Mouse (Mus musculus) liver, adult 2 months (tissue): ENCODE results near the gene Gm39566. TPM values are rescaled to one million over a fixed set of nuclear protein-coding genes. Genes with fewer than 3 reads are reported as not detected.

Experiments used
- DNase-seq: peaks from one replicate; pipeline ENCODE4 v3.0.0-alpha.2; 2011; ENCODE audit warnings: low read depth, low spot score; ENCODE audit errors: extremely low read depth
- H3K27ac ChIP-seq: fragments of 200-500 bp; replicated peaks from 2 replicates; pipeline ENCODE4 v1.5.1; 2012; ENCODE audit warnings: low read depth, mild to moderate bottlenecking, control low read depth, inconsistent platforms, low read length; ENCODE audit not compliant: insufficient read depth
- H3K27me3 ChIP-seq: fragments of 200-500 bp; 2 replicates; pipeline ENCODE4 v1.6.1; 2012; ENCODE audit warnings: mild to moderate bottlenecking, moderate library complexity, low read length, inconsistent platforms; ENCODE audit not compliant: control insufficient read depth, insufficient read depth
- H3K36me3 ChIP-seq: fragments of 200-500 bp; 2 replicates; pipeline ENCODE4 v1.6.1; 2012; ENCODE audit warnings: low read length, inconsistent platforms; ENCODE audit not compliant: control insufficient read depth, insufficient read depth
- H3K4me1 ChIP-seq: fragments of 200-500 bp; 2 replicates; pipeline ENCODE4 v1.6.1; 2011; ENCODE audit warnings: low read length; ENCODE audit not compliant: control insufficient read depth, insufficient read depth
- H3K4me3 ChIP-seq: fragments of 200-500 bp; 2 replicates; pipeline ENCODE4 v1.5.1; 2011; ENCODE audit warnings: low read depth, mild to moderate bottlenecking, control low read depth, low read length, moderate library complexity; ENCODE audit not compliant: insufficient read depth
- H3K79me2 ChIP-seq: fragments of 200-500 bp; 2 replicates; pipeline ENCODE4 v1.6.1; 2012; ENCODE audit warnings: inconsistent platforms, mild to moderate bottlenecking, low read length, moderate library complexity; ENCODE audit not compliant: control insufficient read depth, insufficient read depth
- H3K9ac ChIP-seq: fragments of 200-500 bp; 2 replicates; pipeline ENCODE4 v1.6.1; 2012; ENCODE audit warnings: low read depth, mild to moderate bottlenecking, control low read depth, inconsistent platforms, low read length
- CTCF ChIP-seq: fragments of 200-500 bp; IDR thresholded peaks from 2 replicates; pipeline ENCODE4 v1.5.1; 2011; ENCODE audit warnings: low read depth, low read length, control low read depth
- POLR2A ChIP-seq: fragments of 200-500 bp; IDR thresholded peaks from 2 replicates; pipeline ENCODE4 v1.6.1; 2011; ENCODE audit warnings: low read length, control low read depth; ENCODE audit not compliant: insufficient read depth; ENCODE audit errors: extremely low read depth
- WGBS: fragments of 180-500 bp; shearing (Covaris S2); methylation state at CpG from one replicate; pipeline ENCODE4 v1.1.7; 2018; 5-methylcytosine and 5-hydroxymethylcytosine counted together
- polyA plus RNA-seq: library from polyadenylated mRNA; depleted of rRNA; stranded (reverse); fragments of >200 nt; gene quantifications from 2 replicates; pipeline ENCODE4 v1.2.3, GENCODE M21; 2012
- total RNA-seq: library from RNA; depleted of rRNA; stranded (reverse); fragments of >200 nt; gene quantifications from 2 replicates; pipeline ENCODE4 v1.2.3, GENCODE M21; 2014

The Gm39566 gene
- total and polyA plus RNA-seq, 2 experiments, result not detected

GRCm38 (mm10) chr11:69835966-69836335 is 20.9 kb upstream of the Gm39566 start:
- Histone ChIP-seq H3K4me1 (peaks cover 2% of the 10 kb centered on the region), H3K27me3 (0 out of 2 replicates have a peak, but pooled peaks cover 3% of the 10 kb centered on the region), H3K27ac (no peak overlapping the region), H3K79me2 (no peaks in the 10 kb centered on the region), H3K36me3 (no peaks in the 10 kb centered on the region), H3K4me3 (no peak overlapping the region), H3K9ac (no peak overlapping the region)
- DNase-seq, result no peak
- TF ChIP-seq CTCF (no peak), POLR2A (no peak)
- WGBS, result 34% methylated on average over 4 of the region's 4 CpGs

GRCm38 (mm10) chr11:69835326-69835965 is 20.3 kb upstream of the Gm39566 start:
- no peak overlapping the region for H3K4me3 ChIP-seq
- no peak for TF ChIP-seq POLR2A
- TF ChIP-seq CTCF, result no peak
- H3K79me2 ChIP-seq, result no peaks in the 10 kb centered on the region
- peaks cover 2% of the 10 kb centered on the region for H3K4me1 ChIP-seq
- H3K9ac ChIP-seq, result no peak overlapping the region
- no peak overlapping the region for H3K27ac ChIP-seq
- H3K27me3 ChIP-seq, result 0 out of 2 replicates have a peak, but pooled peaks cover 3% of the 10 kb centered on the region
- WGBS, result 64% methylated on average over 9 of the region's 9 CpGs
- DNase-seq, result no peak
- no peaks in the 10 kb centered on the region for H3K36me3 ChIP-seq

GRCm38 (mm10) chr11:69834001-69834549 is 19.0 kb upstream of the Gm39566 start:
- TF ChIP-seq POLR2A (no peak), CTCF (no peak)
- Histone ChIP-seq H3K27me3 (0 out of 2 replicates have a peak, but pooled peaks cover 3% of the 10 kb centered on the region), H3K4me1 (no peaks in the 10 kb centered on the region), H3K4me3 (no peak overlapping the region), H3K79me2 (no peaks in the 10 kb centered on the region), H3K27ac (no peak overlapping the region), H3K36me3 (no peaks in the 10 kb centered on the region), H3K9ac (no peak overlapping the region)
- no peak for DNase-seq
- WGBS, result 33% methylated on average over 45 of the region's 48 CpGs

- 0 out of 2 replicates have a peak, but pooled peaks cover 3% of the 10 kb centered on the region for H3K27me3 ChIP-seq
- no peak overlapping the region for H3K4me3 ChIP-seq
- no peak for TF ChIP-seq POLR2A
- no peak overlapping the region for H3K27ac ChIP-seq
- H3K9ac ChIP-seq, result no peak overlapping the region
- H3K4me1 ChIP-seq, result no peaks in the 10 kb centered on the region
- no peaks in the 10 kb centered on the region for H3K79me2 ChIP-seq
- H3K36me3 ChIP-seq, result no peaks in the 10 kb centered on the region
- no peak for DNase-seq
- WGBS, result 72% methylated on average over 8 of the region's 8 CpGs
Measured at GRCm38 (mm10) chr11:69833554-69833953, 18.5 kb upstream of the Gm39566 start.

- DNase-seq, result no peak
Measured at GRCm38 (mm10) chr11:69828832-69829231, 13.7 kb upstream of the Gm39566 start.

GRCm38 (mm10) chr11:69823456-69823855 is 8.4 kb upstream of the Gm39566 start:
- Histone ChIP-seq H3K9ac (no peak overlapping the region), H3K36me3 (no peaks in the 10 kb centered on the region), H3K4me1 (no peaks in the 10 kb centered on the region), H3K27me3 (0 out of 2 replicates have a peak, but pooled peaks cover 2% of the 10 kb centered on the region), H3K4me3 (no peak overlapping the region), H3K27ac (no peak overlapping the region), H3K79me2 (no peaks in the 10 kb centered on the region)
- WGBS, result 79% methylated on average over 2 of the region's 2 CpGs
- TF ChIP-seq POLR2A (no peak), CTCF (no peak)
- no peak for DNase-seq

More at GRCm38 (mm10) chr11:69828832-69829231, 13.7 kb upstream of the Gm39566 start:
- Histone ChIP-seq H3K4me1 (no peaks in the 10 kb centered on the region), H3K9ac (no peak overlapping the region), H3K27ac (no peak overlapping the region), H3K36me3 (no peaks in the 10 kb centered on the region), H3K79me2 (no peaks in the 10 kb centered on the region), H3K27me3 (0 out of 2 replicates have a peak, but pooled peaks cover 4% of the 10 kb centered on the region), H3K4me3 (no peak overlapping the region)
- 89% methylated on average over 5 of the region's 5 CpGs for WGBS
- TF ChIP-seq POLR2A, result no peak
- no peak for TF ChIP-seq CTCF
